Mouse (Mus musculus): ENCODE results near the gene Spock1.

- TF ChIP-seq CTCF (IDR thresholded peaks at IDR 0.05; ENCODE audit: low read depth, low read length) (no peak), POLR2A (IDR thresholded peaks at IDR 0.05; ENCODE audit: extremely low read depth, insufficient read depth, low read length) (no peak)
Observed at GRCm38 (mm10) chr13:57659872-57660271, 248.3 kb downstream of the Spock1 start.

Data from liver, adult 2 months (tissue).